Mouse (Mus musculus): Measurements from ENCODE around the gene Megf11.
"Not testable (repeated sequence)": the region's sequence is repeated elsewhere in the genome, so short reads cannot be mapped to it uniquely, and the experiment has no call there.

Gene Megf11

GRCm38 (mm10) chr9:64651181-64651580 is 265.8 kb downstream of the Megf11 start:
- no peak for DNase-seq (ENCODE audit: low spot score)

DNA sequence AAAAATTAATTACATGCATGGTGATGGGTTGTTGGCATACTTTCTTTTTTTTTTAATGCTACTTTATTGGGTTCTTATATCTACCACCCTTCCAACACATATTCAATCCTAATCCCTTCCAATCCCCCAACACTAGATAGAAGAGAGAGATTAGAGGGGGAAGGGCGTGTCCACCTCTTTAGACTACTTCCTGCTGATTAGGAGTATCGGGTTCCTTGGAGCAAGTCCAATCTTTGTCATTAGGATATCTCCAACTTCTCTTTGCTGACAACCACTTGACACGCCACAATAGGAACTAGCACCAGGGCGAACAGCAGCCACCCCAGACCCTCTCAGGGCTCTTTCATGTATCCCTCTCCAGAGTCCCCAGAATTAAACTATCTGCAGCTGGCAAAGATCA is 266.3 kb downstream of the Megf11 start:
- no peak for DNase-seq (ENCODE audit: low spot score)

GRCm38 (mm10) chr9:64652138-64652537 is 266.7 kb downstream of the Megf11 start:
- DNase-seq (ENCODE audit: low spot score), result no peak

DNA sequence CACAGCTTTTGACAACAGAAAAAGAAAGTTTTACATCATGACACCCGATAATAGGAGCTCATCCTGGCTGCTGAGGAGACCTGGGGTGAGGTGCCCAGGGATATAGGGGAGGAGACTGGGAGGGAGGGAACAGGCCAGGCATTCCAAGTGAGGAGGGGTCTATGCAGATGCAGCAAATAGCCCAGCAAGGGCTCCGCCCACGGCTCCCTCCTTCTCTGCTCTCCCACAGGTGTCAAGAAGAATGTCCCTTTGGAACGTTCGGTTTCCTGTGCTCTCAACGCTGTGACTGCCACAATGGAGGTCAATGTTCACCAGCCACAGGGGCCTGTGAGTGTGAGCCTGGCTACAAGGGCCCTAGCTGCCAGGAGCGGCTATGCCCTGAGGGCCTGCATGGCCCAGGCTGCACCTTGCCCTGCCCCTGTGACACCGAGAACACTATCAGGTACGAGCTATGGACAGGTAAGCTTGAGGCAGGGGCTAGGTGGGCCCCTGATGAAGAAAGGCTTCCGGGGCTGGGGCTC is 267.5 kb downstream of the Megf11 start:
- no peak for DNase-seq (ENCODE audit: low spot score)

- DNase-seq (ENCODE audit: low spot score), result no peak
Observed at GRCm38 (mm10) chr9:64654723-64655122, 269.3 kb downstream of the Megf11 start.

DNA sequence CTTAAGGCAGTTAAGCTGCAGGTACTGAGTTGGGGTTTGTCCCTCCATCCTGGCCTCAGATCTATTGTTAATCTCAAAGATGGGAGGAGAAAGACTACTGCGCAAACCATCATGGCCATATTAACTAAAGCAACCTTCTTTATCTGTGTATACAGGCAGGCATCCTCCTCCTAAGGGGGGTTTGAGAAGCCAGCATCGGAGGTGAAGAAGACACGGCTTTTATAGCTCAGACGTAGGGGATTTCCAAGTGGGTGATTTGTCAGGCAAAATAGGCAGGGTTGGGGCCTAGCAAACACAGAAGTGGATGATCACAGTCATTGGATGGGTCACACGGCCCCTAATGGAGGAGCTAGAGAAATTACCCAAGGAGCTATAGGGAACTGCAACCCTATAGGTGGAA is 271.2 kb downstream of the Megf11 start:
- DNase-seq (ENCODE audit: low spot score), result no peak

DNA sequence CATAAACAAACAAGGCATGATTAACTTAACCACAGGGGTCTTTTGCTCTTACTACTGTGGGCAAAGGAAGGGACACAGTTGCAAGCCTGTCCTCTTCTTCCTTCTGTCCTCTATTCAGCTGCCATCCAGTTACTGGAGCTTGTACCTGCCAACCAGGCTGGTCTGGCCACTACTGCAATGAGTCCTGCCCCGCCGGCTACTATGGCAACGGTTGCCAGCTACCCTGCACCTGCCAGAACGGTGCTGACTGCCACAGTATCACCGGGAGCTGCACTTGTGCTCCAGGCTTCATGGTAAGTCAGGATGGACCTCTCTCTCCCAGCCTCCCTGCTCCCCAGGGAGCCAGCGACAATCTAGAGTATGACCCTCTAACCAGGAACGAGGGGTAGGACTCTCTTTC is 274.8 kb downstream of the Megf11 start:
- no peak for DNase-seq (ENCODE audit: low spot score)

DNA sequence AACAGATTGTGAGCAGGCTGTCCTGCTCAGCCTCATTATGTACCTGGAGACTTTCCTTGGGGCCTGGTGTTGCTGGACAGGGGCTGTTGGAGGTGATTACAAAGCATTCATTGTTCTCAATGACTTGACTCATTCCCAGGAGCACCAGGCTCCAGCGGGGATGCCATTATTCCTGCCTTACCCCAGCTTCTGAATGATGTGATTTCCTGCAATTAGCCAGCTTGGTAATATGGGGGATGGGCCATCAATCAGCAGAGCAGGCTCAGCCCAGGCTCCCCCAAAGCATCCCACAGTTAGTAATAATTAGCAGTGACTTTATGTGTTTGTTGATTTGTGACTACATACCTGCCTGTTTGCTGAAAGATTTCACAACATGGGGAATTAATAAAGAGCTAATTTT is 279.2 kb downstream of the Megf11 start:
- DNase-seq (ENCODE audit: low spot score), result no peak

- DNase-seq (ENCODE audit: low spot score), result no peak
Observed at GRCm38 (mm10) chr9:64666549-64666948, 281.1 kb downstream of the Megf11 start.

- no peak for DNase-seq (ENCODE audit: low spot score)
Observed at GRCm38 (mm10) chr9:64667513-64667912, 282.1 kb downstream of the Megf11 start.

DNA sequence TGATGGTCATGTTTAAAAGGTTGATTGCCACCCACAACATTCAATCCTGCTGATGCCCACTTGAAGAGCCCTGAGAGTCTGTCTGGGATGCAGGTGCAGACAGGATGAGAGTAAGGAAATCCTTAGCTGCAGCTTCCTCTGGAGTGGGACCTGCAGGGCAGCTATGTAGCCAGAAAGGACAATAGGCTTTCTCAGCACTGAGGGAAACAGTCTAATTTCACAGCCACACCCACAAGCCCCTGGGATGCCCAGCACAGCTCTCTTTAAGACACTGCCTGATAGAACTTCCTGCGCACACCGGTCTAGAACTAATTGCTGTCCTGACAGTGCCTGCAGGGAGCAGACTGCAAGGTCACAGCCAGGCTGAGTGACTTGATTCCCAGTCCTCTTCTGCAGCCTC is 282.6 kb downstream of the Megf11 start:
- DNase-seq (ENCODE audit: low spot score), result no peak

GRCm38 (mm10) chr9:64671341-64672319 is 286.2 kb downstream of the Megf11 start:
- not testable (repeated sequence) for DNase-seq (ENCODE audit: low spot score)

GRCm38 (mm10) chr9:64687122-64688014 is 301.9 kb downstream of the Megf11 start:
- DNase-seq (ENCODE audit: low spot score), result no peak

GRCm38 (mm10) chr9:64688015-64688394 is 302.6 kb downstream of the Megf11 start:
- no peak for DNase-seq (ENCODE audit: low spot score)

GRCm38 (mm10) chr9:64690771-64691170 is 305.3 kb downstream of the Megf11 start:
- DNase-seq (ENCODE audit: low spot score), result no peak

- DNase-seq (ENCODE audit: low spot score), result no peak
Observed at GRCm38 (mm10) chr9:64691176-64691575, 305.8 kb downstream of the Megf11 start.

GRCm38 (mm10) chr9:64693094-64693493 is 307.7 kb downstream of the Megf11 start:
- no peak for DNase-seq (ENCODE audit: low spot score)

- no peak for DNase-seq (ENCODE audit: low spot score)
Observed at GRCm38 (mm10) chr9:64695266-64695665, 309.8 kb downstream of the Megf11 start.

- DNase-seq (ENCODE audit: low spot score), result no peak
Observed at GRCm38 (mm10) chr9:64696404-64696803, 311.0 kb downstream of the Megf11 start.

GRCm38 (mm10) chr9:64697006-64697405 is 311.6 kb downstream of the Megf11 start:
- no peak for DNase-seq (ENCODE audit: low spot score)

DNA sequence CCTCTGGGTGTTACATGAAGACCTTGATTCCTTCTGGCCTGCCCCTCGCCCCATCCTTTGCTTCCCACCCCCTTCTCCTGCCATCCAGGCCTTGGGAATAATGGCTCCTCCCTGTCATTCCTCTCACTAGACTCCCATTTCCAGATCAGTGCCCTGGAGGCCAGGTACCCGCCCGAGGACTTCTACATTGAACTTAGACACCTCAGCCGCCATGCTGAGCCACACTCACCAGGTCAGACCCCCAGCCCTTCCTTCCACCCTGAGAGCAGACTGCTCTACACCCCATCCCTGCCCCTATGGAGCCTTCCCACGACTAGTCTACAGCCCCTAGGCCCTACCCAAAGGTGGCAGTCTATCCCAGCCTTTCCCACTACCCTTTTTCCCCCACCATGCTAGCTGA is 312.3 kb downstream of the Megf11 start:
- DNase-seq (ENCODE audit: low spot score), result no peak

- DNase-seq (ENCODE audit: low spot score), result no peak
Observed at GRCm38 (mm10) chr9:64698586-64698985, 313.2 kb downstream of the Megf11 start.
